Mouse (Mus musculus) lung, postnatal 14 days (tissue): ENCODE results near the gene Pagr1b.
A peak's percentile ranks its signal among the peaks of the same experiment; 100 is the strongest.

Experiments used
- DNase-seq: peaks from one replicate; pipeline ENCODE4 v3.0.0; 2021

The Pagr1b gene

DNA sequence TGATC lies at the start of gene Pagr1b:
TSS of gene Pagr1b (minus strand) at position 4 of the 5 bp plus-strand sequence.
- no peak for DNase-seq

DNA sequence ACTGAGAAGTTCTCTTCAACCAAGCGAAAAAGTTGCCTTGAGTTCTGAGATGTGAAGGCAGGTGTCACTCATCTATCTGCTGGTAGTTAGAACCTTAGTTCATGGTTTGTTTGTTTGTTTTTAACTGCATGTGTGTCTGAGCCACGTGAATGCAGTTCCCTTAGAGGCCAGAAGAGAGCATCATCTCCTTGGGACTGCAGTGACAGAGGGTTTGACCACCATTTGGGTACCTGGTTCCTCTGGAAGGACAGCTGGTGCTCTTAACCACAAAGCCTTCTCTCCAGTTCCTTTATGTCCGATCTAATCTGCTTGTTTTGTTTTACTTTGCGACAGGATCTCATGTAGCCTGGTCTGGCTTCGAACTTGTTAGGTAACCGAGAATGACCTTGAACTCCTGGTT lies 49.3 kb upstream of the Pagr1b start:
- DNase-seq = no peak

GRCm38 (mm10) chr7:127055026-127055585 lies 38.8 kb upstream of the Pagr1b start:
- no peak for DNase-seq

GRCm38 (mm10) chr7:127041851-127042672 lies 25.8 kb upstream of the Pagr1b start, which contains the start of gene Kif22:
Kif22 (minus strand) TSS chr7:127042471.
- peak; percentile 93 for DNase-seq

DNA sequence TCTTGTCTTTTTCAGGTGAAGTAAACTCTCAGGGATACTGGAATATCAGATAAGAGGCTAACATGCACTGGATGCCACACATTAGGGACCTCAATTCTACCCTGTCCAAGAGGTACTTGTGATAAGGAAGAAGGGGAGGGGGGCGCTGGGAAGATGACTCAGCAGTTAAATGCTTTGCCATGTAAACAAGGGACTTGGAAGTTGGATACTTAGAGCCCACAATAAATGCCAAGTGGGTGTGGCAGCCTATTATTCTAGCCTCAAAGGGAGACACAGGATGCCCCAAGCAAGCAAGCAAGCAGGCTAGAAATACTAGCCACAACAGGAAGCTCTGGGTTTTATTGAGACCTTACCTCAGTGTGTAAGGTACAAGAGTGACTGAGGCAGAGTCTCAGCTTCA lies 15.0 kb upstream of the Pagr1b start:
- DNase-seq = no peak

GRCm38 (mm10) chr7:127030172-127030571 lies 13.9 kb upstream of the Pagr1b start:
- no peak for DNase-seq

DNA sequence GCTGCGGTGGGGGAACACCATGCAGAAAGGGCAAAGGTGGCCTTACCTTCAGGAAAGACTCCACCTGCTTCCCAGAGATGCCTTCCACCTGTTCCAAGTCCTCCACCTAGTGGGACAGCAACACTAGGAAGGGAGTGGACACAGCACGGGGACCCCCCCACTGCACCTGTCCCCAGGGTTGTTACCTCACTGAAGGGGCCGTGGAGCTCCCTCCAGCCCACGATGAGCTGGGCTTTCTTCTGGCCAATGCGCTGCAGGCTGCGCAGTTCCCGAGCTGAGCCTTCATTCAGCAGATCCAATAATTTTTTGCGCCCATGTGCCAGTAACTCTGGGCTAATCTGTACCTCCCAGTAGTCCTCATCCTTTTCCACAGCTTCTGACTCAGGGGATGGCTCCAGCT lies 11.6 kb upstream of the Pagr1b start:
- no peak for DNase-seq

DNA sequence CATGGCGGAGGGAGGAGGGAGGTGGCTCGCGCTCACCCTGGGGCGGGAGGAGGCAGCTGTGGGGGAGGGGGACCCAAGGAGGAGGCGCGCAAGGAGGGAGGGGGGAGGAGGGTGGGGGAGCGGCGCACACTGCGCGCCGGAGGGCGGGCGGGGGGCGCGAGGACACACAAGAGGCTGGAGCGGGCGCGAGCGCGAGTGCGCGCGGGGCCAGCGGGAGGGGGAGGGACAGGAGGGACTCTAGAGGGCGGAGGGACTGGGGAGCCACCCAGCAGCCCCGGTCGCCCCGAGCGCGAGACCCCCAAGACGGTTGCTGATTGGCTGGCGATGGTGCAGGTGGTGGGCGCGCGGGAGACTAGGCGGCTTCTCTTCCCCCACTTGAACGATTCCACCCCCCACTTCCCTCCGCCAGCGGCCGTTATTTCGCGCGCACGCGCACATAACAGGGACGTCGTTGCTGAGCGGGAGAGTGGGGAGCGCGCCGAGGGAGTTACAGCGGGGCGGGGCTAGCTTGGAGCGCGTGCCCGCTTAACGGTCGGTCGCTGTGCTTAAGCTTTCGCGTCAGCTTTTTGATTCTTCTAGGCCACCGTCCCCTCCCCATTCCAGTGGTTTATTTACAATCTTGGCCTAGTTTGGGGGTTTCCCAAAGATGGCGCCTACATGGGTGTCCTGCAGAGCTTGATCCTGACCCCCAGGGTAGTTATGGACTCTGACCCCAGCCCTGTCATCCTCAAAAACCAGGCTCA lies 10.9 kb upstream of the Pagr1b start, which contains the start of gene Maz:
TSS of gene Maz (minus strand) at position 54 of the 743 bp plus-strand sequence.
- peak; percentile 99 for DNase-seq

GRCm38 (mm10) chr7:127026616-127026983 lies 10.3 kb upstream of the Pagr1b start:
- DNase-seq = no peak

- DNase-seq = peak; percentile 64
Observed at GRCm38 (mm10) chr7:127026161-127026600, 9.9 kb upstream of the Pagr1b start.

GRCm38 (mm10) chr7:127025556-127026160 lies 9.4 kb upstream of the Pagr1b start:
- peak; percentile 52 for DNase-seq

- peak; percentile 82 for DNase-seq
Observed at GRCm38 (mm10) chr7:127024755-127025555, 8.7 kb upstream of the Pagr1b start.

- DNase-seq = no peak
Observed at GRCm38 (mm10) chr7:127023896-127024690, 7.8 kb upstream of the Pagr1b start.

DNA sequence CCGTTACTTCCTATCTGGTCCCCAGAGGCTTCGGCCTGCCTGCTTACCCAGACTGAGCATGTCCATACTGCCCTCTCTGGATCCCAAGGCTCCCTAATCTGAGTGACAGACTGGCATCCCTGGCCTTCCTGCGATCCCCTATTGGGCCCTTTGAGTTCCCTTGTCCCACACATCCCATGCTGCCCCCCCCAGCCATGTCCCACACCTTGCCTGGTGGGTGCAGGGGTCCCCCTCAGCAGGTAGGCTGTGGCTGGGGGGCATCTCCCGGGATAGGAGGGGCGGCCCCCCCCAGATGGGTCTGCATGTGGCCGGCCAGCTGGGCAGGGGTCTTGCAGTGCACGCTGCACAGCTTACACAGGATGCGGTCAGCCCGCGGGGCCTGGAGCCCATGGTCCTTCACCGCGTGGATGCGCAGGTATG lies 7.0 kb upstream of the Pagr1b start:
- no peak for DNase-seq

- no peak for DNase-seq
Observed at GRCm38 (mm10) chr7:127022528-127023271, 6.4 kb upstream of the Pagr1b start.

- DNase-seq = no peak
Observed at GRCm38 (mm10) chr7:127021563-127022527, 5.6 kb upstream of the Pagr1b start.

DNA sequence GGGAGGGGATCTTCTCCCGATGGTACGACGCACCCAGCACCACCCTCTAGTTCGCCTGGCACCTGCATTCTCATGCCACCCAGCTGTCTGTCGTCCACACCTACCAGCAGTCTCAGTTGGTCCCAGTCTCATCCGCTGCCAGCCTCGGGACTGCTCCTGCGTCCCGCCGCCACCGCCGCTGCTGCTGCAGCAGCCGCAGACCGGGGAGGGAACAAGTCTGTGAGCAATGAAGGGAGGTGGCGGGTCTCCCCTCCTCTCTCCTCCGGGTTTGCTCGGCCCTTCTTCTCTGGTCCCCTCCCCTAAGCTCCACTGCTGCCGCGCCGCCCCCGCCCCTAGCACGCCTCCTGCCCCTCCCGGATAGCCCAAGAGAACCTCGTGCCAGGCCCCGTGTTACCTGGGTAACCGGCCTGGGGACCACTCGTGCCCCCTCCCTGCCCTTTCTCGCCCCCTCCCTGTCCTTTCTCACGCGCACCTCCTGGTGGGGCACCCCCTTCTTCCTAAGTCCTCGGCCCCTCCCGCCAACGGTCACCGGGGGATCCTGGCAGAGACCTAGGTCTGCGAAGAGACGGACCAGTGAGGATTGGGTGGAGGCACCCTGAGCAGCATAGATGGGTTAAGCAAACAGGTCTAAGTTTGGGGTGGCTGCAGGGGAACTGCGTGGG lies 4.7 kb upstream of the Pagr1b start, which contains the start of the genes Gm42742 and Prrt2:
TSS of gene Gm42742 (minus strand) at position 197 of the 662 bp plus-strand sequence.
TSS of gene Prrt2 (minus strand) at position 311 of the 662 bp plus-strand sequence.
- peak; percentile 45 for DNase-seq

DNA sequence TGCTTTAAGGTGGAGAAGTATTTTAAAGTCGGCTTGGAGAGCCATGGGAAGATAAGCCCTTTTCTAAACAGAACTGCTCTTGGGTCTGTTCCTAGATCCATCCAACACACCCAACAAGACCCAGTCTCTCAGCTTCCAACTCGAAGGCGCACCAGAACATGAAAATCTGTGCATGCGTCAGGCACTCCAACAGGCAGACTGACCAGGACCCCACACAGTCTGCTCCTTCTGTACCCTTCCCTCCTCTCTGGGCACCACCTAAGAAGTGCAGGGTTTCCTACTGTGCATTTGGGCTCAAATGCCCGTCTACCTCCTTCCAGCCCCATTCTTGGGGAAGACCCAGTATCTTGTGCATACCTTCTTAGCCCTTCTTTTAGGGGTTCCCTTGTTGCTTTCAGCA lies 4.2 kb upstream of the Pagr1b start:
- no peak for DNase-seq

DNA sequence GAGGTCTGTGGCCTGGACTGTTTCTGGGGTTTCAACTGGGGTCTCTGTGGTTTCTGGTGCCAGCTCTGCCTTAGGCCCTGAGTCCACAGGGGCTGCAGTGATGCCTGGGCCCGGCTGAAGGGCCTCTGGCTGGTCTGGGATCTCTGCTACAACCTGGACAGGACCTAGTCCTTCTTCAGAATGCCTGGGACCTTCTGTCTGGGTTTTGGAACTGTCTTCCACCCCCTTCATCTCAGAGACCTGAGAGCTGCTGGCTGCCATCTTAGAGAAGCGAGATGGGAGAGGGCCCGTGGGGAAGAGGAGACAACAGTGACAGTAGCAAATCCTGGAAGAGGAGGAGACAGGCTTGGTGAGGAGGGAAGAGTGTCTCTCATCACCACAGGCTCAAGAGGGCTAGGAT lies 3.7 kb upstream of the Pagr1b start:
- DNase-seq = no peak
